10 mouse cellular contexts compared by ENCODE assay signal in the genomic region with DNA sequence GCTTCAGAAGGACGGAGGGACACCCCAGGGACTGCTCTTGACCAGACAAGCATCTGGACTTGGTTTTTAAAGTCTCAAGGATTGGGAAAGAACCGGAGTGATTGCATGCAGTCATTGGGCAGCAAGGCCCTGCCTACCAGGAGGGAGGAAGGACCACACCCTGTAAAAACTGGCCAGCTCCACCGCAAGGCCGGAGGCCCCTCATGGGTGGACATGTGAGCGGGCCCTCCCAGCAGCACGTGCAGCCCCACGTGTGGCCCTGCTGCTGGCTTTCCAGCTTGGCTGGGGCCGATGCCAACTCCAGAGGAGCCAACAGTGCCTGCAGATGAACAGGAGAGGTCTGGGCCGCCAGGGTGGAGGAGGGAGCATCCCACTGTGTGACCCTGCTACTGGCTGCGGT.
DNase-seq lines count a peak whose midpoint lies in the region; ATAC-seq and TF ChIP-seq lines count a peak whose summit lies in the region.
"Had no signal": no experiment of that assay in that cellular context is flagged by ENCODE, and none has a peak within 500 bp of the region (broad histone marks: within the 10 kb centered on the region; RNA-seq: fewer than 3 reads in every experiment).

No protein-coding gene starts in this region.

- H3K4me2 ChIP-seq in kidney, embryonic 14.5 days (replicated peaks; ENCODE audit: low read depth, low read length), result no peak overlapping the region
- no peak overlapping the region for H3K4me2 ChIP-seq in stomach, postnatal 0 days (replicated peaks; ENCODE audit: low read depth)
- H3K4me2 ChIP-seq: neural tube, embryonic 13.5 days had no signal

- H3K9me3 ChIP-seq in kidney, embryonic 14.5 days (ENCODE audit: control insufficient read depth, low read length), result no peaks in the 10 kb centered on the region
- H3K9me3 ChIP-seq in stomach, postnatal 0 days (ENCODE audit: control insufficient read depth, low read length), result no peaks in the 10 kb centered on the region
- H3K9me3 ChIP-seq: G1E had no signal

- no peaks in the 10 kb centered on the region for H3K4me1 ChIP-seq in kidney, embryonic 14.5 days (ENCODE audit: control insufficient read depth, insufficient read depth, low read length)
- H3K4me1 ChIP-seq in lung, adult 2 months (ENCODE audit: control insufficient read depth, insufficient read depth, low read length), result peaks cover 6% of the 10 kb centered on the region; the same call in 1 of the 2 replicates
- H3K4me1 ChIP-seq in stomach, postnatal 0 days (replicated peaks; ENCODE audit: control insufficient read depth, insufficient read depth), result no peaks in the 10 kb centered on the region
- H3K4me1 ChIP-seq: neural tube, embryonic 13.5 days had no signal

- intact Hi-C loops in gastrocnemius, postnatal 36 days (cut with DNase I), result no loop called here

- H3K4me3 ChIP-seq in kidney, embryonic 14.5 days (ENCODE audit: low read length), result no peak overlapping the region
- peak overlapping the region; percentile 10 for H3K4me3 ChIP-seq in lung, adult 2 months (replicated peaks; ENCODE audit: extremely low read depth, low read depth, low read length)
- no peak overlapping the region for H3K4me3 ChIP-seq in stomach, postnatal 0 days (ENCODE audit: low read depth, low read length)
- H3K4me3 ChIP-seq: neural tube, embryonic 13.5 days had no signal

- H3K27me3 ChIP-seq in kidney, embryonic 14.5 days (ENCODE audit: control insufficient read depth, insufficient read depth, low read length), result no peaks in the 10 kb centered on the region
- no peaks in the 10 kb centered on the region for H3K27me3 ChIP-seq in stomach, postnatal 0 days (ENCODE audit: control insufficient read depth, insufficient read depth, low read length)
- H3K27me3 ChIP-seq: neural tube, embryonic 13.5 days had no signal

- 61% methylated on average over 10 of the region's 10 CpGs for WGBS in kidney, embryonic 14.5 days
- 17% methylated on average over 10 of the region's 10 CpGs for WGBS in lung, adult 2 months
- 33% methylated on average over 10 of the region's 10 CpGs for WGBS in stomach, postnatal 0 days

- no peak overlapping the region for H3K9ac ChIP-seq in kidney, embryonic 14.5 days (ENCODE audit: low read depth, low read length)
- H3K9ac ChIP-seq in stomach, postnatal 0 days (ENCODE audit: low read length), result no peak overlapping the region
- H3K9ac ChIP-seq: neural tube, embryonic 13.5 days had no signal

- TF ChIP-seq EP300 in stomach, postnatal 0 days (optimal IDR thresholded peaks at IDR 0.05), result no peak

- peak; percentile 99 for DNase-seq in kidney, adult 11 months
- DNase-seq in cerebellum, adult 11-12 months, result peak; percentile 53
- peak; percentile 96 to 98 for DNase-seq in gastrocnemius, postnatal 36 days
- peak; percentile 57 to 74 for DNase-seq in kidney, postnatal 4 days
- peak; percentile 90 for DNase-seq in lung, adult 2 months
- DNase-seq in stomach, postnatal 0 days (ENCODE audit: low spot score), result peak; percentile 90
- DNase-seq in retina, postnatal 1 day, result no peak

- TF ChIP-seq POLR2A in lung, adult 2 months (IDR thresholded peaks at IDR 0.05; ENCODE audit: borderline replicate concordance, extremely low read depth, low read depth, low read length), result peak; percentile 46; the same call in 1 of the 2 replicates

- H3K36me3 ChIP-seq in kidney, embryonic 14.5 days (ENCODE audit: control insufficient read depth, insufficient read depth, low read length), result no peaks in the 10 kb centered on the region
- no peaks in the 10 kb centered on the region for H3K36me3 ChIP-seq in stomach, postnatal 0 days (ENCODE audit: control insufficient read depth, insufficient read depth, low read length)
- H3K36me3 ChIP-seq: G1E; neural tube, embryonic 13.5 days had no signal

- ATAC-seq in kidney, embryonic 14.5 days (ENCODE audit: low FRiP score, low TSS enrichment), result no peak
- peak; percentile 96 for ATAC-seq in stomach, postnatal 0 days (ENCODE audit: low FRiP score, low TSS enrichment)

- H3K27ac ChIP-seq in kidney, embryonic 14.5 days (ENCODE audit: low read depth, low read length), result no peak overlapping the region
- no peak overlapping the region for H3K27ac ChIP-seq in stomach, postnatal 0 days (replicated peaks)
- H3K27ac ChIP-seq: neural tube, embryonic 13.5 days had no signal

- TF ChIP-seq CTCF in lung, adult 2 months (IDR thresholded peaks at IDR 0.05; ENCODE audit: insufficient read depth, low read length), result no peak
- no peak; the same call in 1 of the 2 replicates for TF ChIP-seq CTCF in stomach, postnatal 0 days (IDR thresholded peaks at IDR 0.05; ENCODE audit: low read depth)
